Mouse (Mus musculus): Measurements from ENCODE around the gene Sept9.

The Sept9 gene

GRCm38 (mm10) chr11:117350462-117351222 lies 151.2 kb downstream of the Sept9 start:
- DNase-seq: no peak

GRCm38 (mm10) chr11:117353126-117353525 lies 153.7 kb downstream of the Sept9 start:
- DNase-seq: peak; percentile 65

GRCm38 (mm10) chr11:117354107-117354506 lies 154.6 kb downstream of the Sept9 start:
- DNase-seq: peak; percentile 44

- DNase-seq: no peak
Measured at GRCm38 (mm10) chr11:117356937-117357336, 157.5 kb downstream of the Sept9 start.

- peak; percentile 98 for DNase-seq
Measured at GRCm38 (mm10) chr11:117357916-117358639, 158.6 kb downstream of the Sept9 start.

GRCm38 (mm10) chr11:117359161-117359560 lies 159.7 kb downstream of the Sept9 start:
- no peak for DNase-seq

GRCm38 (mm10) chr11:117359870-117360269 lies 160.4 kb downstream of the Sept9 start:
- DNase-seq: peak; percentile 82

- DNase-seq: no peak
Measured at GRCm38 (mm10) chr11:117360561-117360960, 161.1 kb downstream of the Sept9 start.

- DNase-seq: no peak
Measured at GRCm38 (mm10) chr11:117362307-117362706, 162.8 kb downstream of the Sept9 start.

GRCm38 (mm10) chr11:117363918-117364317 lies 164.5 kb downstream of the Sept9 start:
- no peak for DNase-seq

GRCm38 (mm10) chr11:117366426-117366825 lies 167.0 kb downstream of the Sept9 start:
- DNase-seq: no peak

- DNase-seq: no peak
Measured at GRCm38 (mm10) chr11:117366861-117367357, 167.4 kb downstream of the Sept9 start.

- no peak for DNase-seq
Measured at GRCm38 (mm10) chr11:117367937-117368336, 168.5 kb downstream of the Sept9 start.

- DNase-seq: no peak
Measured at GRCm38 (mm10) chr11:117369347-117369746, 169.9 kb downstream of the Sept9 start.

GRCm38 (mm10) chr11:117370262-117370850 lies 170.9 kb downstream of the Sept9 start:
- DNase-seq: no peak

- no peak for DNase-seq
Measured at GRCm38 (mm10) chr11:117372537-117372936, 173.1 kb downstream of the Sept9 start.

GRCm38 (mm10) chr11:117373195-117373594 lies 173.7 kb downstream of the Sept9 start:
- DNase-seq: no peak

- DNase-seq: no peak
Measured at GRCm38 (mm10) chr11:117373870-117374269, 174.4 kb downstream of the Sept9 start.

GRCm38 (mm10) chr11:117374288-117374687 lies 174.8 kb downstream of the Sept9 start:
- DNase-seq: no peak

- DNase-seq: no peak
Measured at GRCm38 (mm10) chr11:117379774-117380173, 180.3 kb downstream of the Sept9 start.

GRCm38 (mm10) chr11:117384235-117384634 lies 184.8 kb downstream of the Sept9 start:
- no peak for DNase-seq

- DNase-seq: peak; percentile 96
Measured at GRCm38 (mm10) chr11:117384897-117385296, 185.4 kb downstream of the Sept9 start.

- DNase-seq: no peak
Measured at GRCm38 (mm10) chr11:117385331-117386103, 186.1 kb downstream of the Sept9 start.

All from lung, postnatal 36 days (tissue).